Comparison of ENCODE assay signal across 9 mouse cellular contexts in genomic region chr4:125132394-125132793, GRCm38 (mm10). TPM values are rescaled to one million over a fixed set of nuclear protein-coding genes. Genes with fewer than 3 reads are reported as not detected.
A peak's percentile ranks its signal among the peaks of the same experiment; 100 is the strongest.
DNase-seq lines count a peak whose midpoint lies in the region.
"Had no signal": no experiment of that assay in that cellular context is flagged by ENCODE, and none has a peak within 500 bp of the region (broad histone marks: within the 10 kb centered on the region; RNA-seq: fewer than 3 reads in every experiment).

No protein-coding gene starts in this region.

- intact Hi-C loops in left cerebral cortex, postnatal 14 days (cut with DNase I): no loop called here
- intact Hi-C loops in left cerebral cortex, postnatal 36 days (cut with DNase I): no loop called here

- DNase-seq in adrenal gland, adult 18-20 months (ENCODE audit: low spot score in 2 of 2): peak; percentile 65 to 72
- DNase-seq in adrenal gland, postnatal 4 days (ENCODE audit: low spot score in 2 of 2): no peak
- peak; percentile 75 to 84 for DNase-seq in left cerebral cortex, postnatal 14 days (ENCODE audit: low spot score in 2 of 2)
- no peak for DNase-seq in left cerebral cortex, postnatal 36 days (ENCODE audit: low spot score in 2 of 2)
- peak; percentile 80 to 83 for DNase-seq in adrenal gland, postnatal 36 days
- peak; percentile 74 for DNase-seq in gastrocnemius, postnatal 10 days
- peak; percentile 67 for DNase-seq in lung, postnatal 14 days
- peak; percentile 90 for DNase-seq in splenic B cell, adult 2 months (ENCODE audit: low read depth, low spot score)

- H3K27me3 ChIP-seq in splenic B cell, adult 2 months (ENCODE audit: control insufficient read depth, insufficient read depth, low read length, poor library complexity, severe bottlenecking): no peaks in the 10 kb centered on the region
- H3K27me3 ChIP-seq: Patski had no signal

- no peaks in the 10 kb centered on the region for H3K36me3 ChIP-seq in splenic B cell, adult 2 months (ENCODE audit: control insufficient read depth, insufficient read depth, low read length, poor library complexity, severe bottlenecking)

RNA-seq across cellular contexts. Expression of gene Zc3h12a, which starts 4.8 kb away (rescaled TPM):
- total RNA-seq in adrenal gland, adult 18-20 months (2021): 1 to 10 TPM; 4.1 to 6.5 TPM
- total RNA-seq in adrenal gland, postnatal 4 days (2021): 1 to 10 TPM; 7.1 to 8.8 TPM
- 1 to 10 TPM in 1 of 2 experiments, under 1 TPM in 1; 0.51 to 1.2 TPM for total RNA-seq in left cerebral cortex, postnatal 14 days (2021)
- under 1 TPM; 0.54 to 0.70 TPM for total RNA-seq in left cerebral cortex, postnatal 36 days (2021)
- total RNA-seq in adrenal gland, postnatal 36 days (2021): 1 to 10 TPM; 5.8 to 7.6 TPM
- 1 to 10 TPM; 2.0 to 2.2 TPM for total RNA-seq in gastrocnemius, postnatal 10 days (2021)

RNA-seq across cellular contexts. Expression of gene Meaf6, which starts 47.5 kb away (rescaled TPM):
- 10 to 100 TPM; 24.0 to 29.2 TPM for total RNA-seq in adrenal gland, adult 18-20 months (2021)
- 10 to 100 TPM; 43.1 to 45.4 TPM for total RNA-seq in adrenal gland, postnatal 4 days (2021)
- total RNA-seq in left cerebral cortex, postnatal 14 days (2021): 100 to 1,000 TPM; 125 to 144 TPM
- total RNA-seq in left cerebral cortex, postnatal 36 days (2021): 100 to 1,000 TPM; 123 to 140 TPM
- total RNA-seq in adrenal gland, postnatal 36 days (2021): 10 to 100 TPM; 30.3 to 36.2 TPM
- total RNA-seq in gastrocnemius, postnatal 10 days (2021): 10 to 100 TPM in 1 of 2 experiments, 1 to 10 TPM in 1; 8.3 to 13.0 TPM

Comparison
In these comparisons a context has a peak if more than half of its experiments do, and no peak if none do; other contexts are left out.
1. DNase-seq: peak in adrenal gland, adult 18-20 months (2 of 2), left cerebral cortex, postnatal 14 days (2 of 2), adrenal gland, postnatal 36 days (2 of 2), gastrocnemius, postnatal 10 days (single experiment), lung, postnatal 14 days (single experiment) and splenic B cell, adult 2 months (single experiment); none in adrenal gland, postnatal 4 days (0 of 2) and left cerebral cortex, postnatal 36 days (0 of 2).